Mouse (Mus musculus) neutrophil, adult 83 days (primary cell): ENCODE results near the gene Dab2ip. TPM values are rescaled to one million over a fixed set of nuclear protein-coding genes. Genes with fewer than 3 reads are reported as not detected.

ENCODE experiments used
- total RNA-seq, 2 experiments: library from RNA; stranded (reverse); gene quantifications; one replicate each; pipeline ENCODE4 v1.2.4; 2023

The Dab2ip gene
- total RNA-seq, result 10 to 100 TPM; 36.8 to 45.6 TPM

DNA sequence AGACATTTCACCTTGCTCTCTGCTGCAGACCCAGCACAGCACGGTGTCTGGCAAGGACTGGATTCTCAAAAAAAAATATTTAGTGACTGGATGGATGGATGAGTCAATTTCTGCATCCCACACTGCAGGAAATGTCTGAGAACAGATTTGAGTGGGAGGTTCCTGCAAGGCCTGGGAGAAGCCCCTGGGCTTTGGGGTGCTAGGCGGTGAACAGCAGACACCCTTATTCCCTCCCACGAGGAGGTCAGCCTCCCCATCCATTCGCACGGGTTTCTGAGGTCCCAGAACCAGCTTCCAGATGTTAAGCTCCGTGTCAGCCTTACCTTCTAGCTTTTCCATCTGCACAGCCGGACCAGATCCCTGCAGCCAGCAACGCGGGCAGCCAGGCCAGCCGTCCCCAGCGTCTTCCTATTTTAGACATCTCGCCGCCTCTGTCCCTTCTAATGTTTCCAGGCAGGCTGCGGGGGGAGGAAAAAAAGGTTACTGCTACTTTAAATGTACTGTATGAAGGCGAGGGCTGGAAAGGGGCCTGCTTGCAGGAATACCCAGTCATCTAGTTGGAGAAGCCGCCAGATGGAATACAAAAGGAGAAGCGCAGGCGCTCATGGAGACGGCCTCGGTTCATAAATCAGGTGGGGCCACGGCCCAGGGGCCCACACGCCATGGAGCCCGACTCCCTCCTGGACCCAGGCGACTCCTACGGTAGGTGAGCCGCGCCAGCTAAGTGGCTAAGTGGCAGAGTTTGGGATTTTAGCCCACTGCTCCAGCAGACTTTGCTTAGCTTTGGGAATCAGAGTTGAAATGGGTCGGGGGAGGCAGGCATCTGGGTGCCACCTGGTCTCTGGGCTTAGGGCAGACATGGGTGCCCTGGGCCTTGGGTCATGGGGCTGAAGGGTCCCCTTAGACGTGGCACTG lies at the start of gene Dab2ip:
TSS of gene Dab2ip (plus strand) at position 356 of the 915 bp plus-strand sequence.

Other genes starting within 250 kb of the Dab2ip start
- gene Stom, start 221.3 kb upstream of the Dab2ip start, total RNA-seq, result 100 to 1,000 TPM; 105 to 117 TPM
- not detected for gene 4930568D16Rik, start 190.5 kb upstream of the Dab2ip start, total RNA-seq
- not detected for gene 4930402F06Rik, start 161.1 kb upstream of the Dab2ip start, total RNA-seq
- 10 to 100 TPM; 36.0 to 42.3 TPM for gene Ggta1, start 95.0 kb upstream of the Dab2ip start, total RNA-seq